Mouse (Mus musculus) ES-Bruce4 (cell line): ENCODE measurements around the gene Nrxn3. TPM values are rescaled to one million over a fixed set of nuclear protein-coding genes. Genes with fewer than 3 reads are reported as not detected.

Source experiments
- H3K27ac ChIP-seq: 2 replicates; pipeline ENCODE4 v1.5.1; 2012; ENCODE audit warnings: low read length, inconsistent platforms; ENCODE audit not compliant: insufficient read depth
- H3K27me3 ChIP-seq: 2 replicates; pipeline ENCODE4 v1.6.1; 2012; ENCODE audit warnings: mild to moderate bottlenecking, low read length, inconsistent platforms; ENCODE audit not compliant: control insufficient read depth, poor library complexity, insufficient read depth, severe bottlenecking
- H3K36me3 ChIP-seq: 2 replicates; pipeline ENCODE4 v1.6.1; 2012; ENCODE audit warnings: inconsistent platforms, mild to moderate bottlenecking, low read length, moderate library complexity; ENCODE audit not compliant: control insufficient read depth, poor library complexity, insufficient read depth, severe bottlenecking
- H3K4me1 ChIP-seq: one replicate; pipeline ENCODE4 v1.8.1; 2011; ENCODE audit warnings: low read length; ENCODE audit not compliant: control insufficient read depth, insufficient read depth
- H3K4me3 ChIP-seq: 2 replicates; pipeline ENCODE4 v1.5.1; 2011; ENCODE audit warnings: low read depth, mild to moderate bottlenecking, low read length
- H3K9ac ChIP-seq: 2 replicates; pipeline ENCODE4 v1.6.1; 2012; ENCODE audit warnings: low read depth, mild to moderate bottlenecking, inconsistent platforms; ENCODE audit not compliant: poor library complexity, severe bottlenecking
- H3K9me3 ChIP-seq: replicated peaks from 2 replicates; pipeline ENCODE4 v1.6.1; 2012; ENCODE audit warnings: mild to moderate bottlenecking, low read length, inconsistent platforms; ENCODE audit not compliant: control insufficient read depth, poor library complexity, insufficient read depth, severe bottlenecking
- CTCF ChIP-seq: IDR thresholded peaks from one replicate; pipeline ENCODE4 v1.8.1; 2011; ENCODE audit warnings: low read depth, low read length
- EP300 ChIP-seq: IDR thresholded peaks from 2 replicates; pipeline ENCODE4 v1.6.1; 2011; ENCODE audit warnings: low read depth, low read length; ENCODE audit not compliant: insufficient read depth
- POLR2A ChIP-seq: IDR thresholded peaks from one replicate; pipeline ENCODE4 v1.8.1; 2011; ENCODE audit warnings: low read length; ENCODE audit not compliant: insufficient read depth
- polyA plus RNA-seq: library from polyadenylated mRNA; stranded (reverse); fragments of >200 nt; gene quantifications from 2 replicates; pipeline ENCODE4 v1.2.4, GENCODE M21; 2011; ENCODE audit warnings: low read depth; ENCODE audit not compliant: missing spikeins, insufficient read depth, insufficient read length

Gene Nrxn3
- polyA plus RNA-seq, 1 experiment, result not detected

- no peak for TF ChIP-seq POLR2A
- TF ChIP-seq CTCF, result no peak
- no peak for TF ChIP-seq EP300
- Histone ChIP-seq H3K4me3 (no peak overlapping the region), H3K9me3 (no peaks in the 10 kb centered on the region), H3K36me3 (no peaks in the 10 kb centered on the region), H3K27ac (no peak overlapping the region), H3K27me3 (no peaks in the 10 kb centered on the region), H3K4me1 (no peaks in the 10 kb centered on the region), H3K9ac (no peak overlapping the region)
Observed at GRCm38 (mm10) chr12:90095754-90096153, 1373.1 kb downstream of the Nrxn3 start.

- H3K9ac ChIP-seq, result no peak overlapping the region
- no peaks in the 10 kb centered on the region for H3K36me3 ChIP-seq
- H3K4me1 ChIP-seq, result no peaks in the 10 kb centered on the region
- no peaks in the 10 kb centered on the region for H3K27me3 ChIP-seq
- H3K9me3 ChIP-seq, result no peaks in the 10 kb centered on the region
- TF ChIP-seq POLR2A, result no peak
- H3K27ac ChIP-seq, result no peak overlapping the region
- H3K4me3 ChIP-seq, result no peak overlapping the region
Observed at GRCm38 (mm10) chr12:90113351-90113791, 1390.7 kb downstream of the Nrxn3 start.

- TF ChIP-seq CTCF, result no peak
- TF ChIP-seq POLR2A, result no peak
- no peak for TF ChIP-seq EP300
- no peak overlapping the region for H3K27ac ChIP-seq
Observed at GRCm38 (mm10) chr12:90131927-90132869, 1409.5 kb downstream of the Nrxn3 start.

GRCm38 (mm10) chr12:90142011-90142410, 1419.3 kb downstream of the Nrxn3 start:
- Histone ChIP-seq H3K4me1 (no peaks in the 10 kb centered on the region), H3K36me3 (no peaks in the 10 kb centered on the region), H3K4me3 (no peak overlapping the region), H3K27ac (no peak overlapping the region), H3K9me3 (no peaks in the 10 kb centered on the region), H3K27me3 (no peaks in the 10 kb centered on the region), H3K9ac (no peak overlapping the region)
- TF ChIP-seq EP300, result no peak

More at GRCm38 (mm10) chr12:90131927-90132869, 1409.5 kb downstream of the Nrxn3 start:
- no peaks in the 10 kb centered on the region for H3K9me3 ChIP-seq
- H3K27me3 ChIP-seq, result no peaks in the 10 kb centered on the region
- no peak overlapping the region for H3K4me3 ChIP-seq
- no peaks in the 10 kb centered on the region for H3K4me1 ChIP-seq
- H3K9ac ChIP-seq, result no peak overlapping the region
- no peaks in the 10 kb centered on the region for H3K36me3 ChIP-seq

GRCm38 (mm10) chr12:90144247-90144646, 1421.6 kb downstream of the Nrxn3 start:
- H3K9me3 ChIP-seq, result no peaks in the 10 kb centered on the region
- TF ChIP-seq EP300 (no peak), CTCF (no peak), POLR2A (no peak)
- H3K27me3 ChIP-seq, result no peaks in the 10 kb centered on the region
- no peaks in the 10 kb centered on the region for H3K36me3 ChIP-seq
- H3K27ac ChIP-seq, result no peak overlapping the region
- no peak overlapping the region for H3K9ac ChIP-seq
- H3K4me3 ChIP-seq, result no peak overlapping the region
- H3K4me1 ChIP-seq, result no peaks in the 10 kb centered on the region

- Histone ChIP-seq H3K4me3 (no peak overlapping the region), H3K27me3 (no peaks in the 10 kb centered on the region), H3K27ac (no peak overlapping the region), H3K9ac (no peak overlapping the region), H3K4me1 (no peaks in the 10 kb centered on the region), H3K9me3 (no peaks in the 10 kb centered on the region), H3K36me3 (no peaks in the 10 kb centered on the region)
- TF ChIP-seq POLR2A (no peak), CTCF (no peak), EP300 (no peak)
Observed at GRCm38 (mm10) chr12:90158131-90158772, 1435.6 kb downstream of the Nrxn3 start.
